Comparison of ENCODE assay signal across 29 mouse cellular contexts in the genomic region with DNA sequence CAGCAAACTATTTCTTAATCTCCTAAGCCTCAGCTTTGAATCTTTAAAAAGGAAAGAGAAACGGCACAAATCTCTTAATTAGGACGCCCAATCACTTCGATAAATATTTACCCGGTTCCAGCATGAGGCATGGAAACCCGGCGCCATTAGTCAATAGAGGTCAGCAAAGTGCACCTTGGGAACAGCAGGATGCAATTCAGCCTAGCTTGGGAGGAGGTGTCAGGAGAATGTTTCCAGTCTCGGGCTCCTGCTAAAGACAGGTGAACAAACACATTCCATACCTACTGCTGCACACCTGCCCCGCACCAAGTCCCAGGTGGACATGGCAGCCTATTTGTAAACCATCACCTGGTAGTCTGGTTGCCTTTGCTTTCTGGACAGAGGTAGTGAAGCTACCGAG. TPM values are rescaled to one million over a fixed set of nuclear protein-coding genes. Genes with fewer than 3 reads are reported as not detected.
DNase-seq lines count a peak whose midpoint lies in the region; TF ChIP-seq lines count a peak whose summit lies in the region.
"Had no signal": no experiment of that assay in that cellular context is flagged by ENCODE, and none has a peak within 500 bp of the region (broad histone marks: within the 10 kb centered on the region; RNA-seq: fewer than 3 reads in every experiment).

No protein-coding gene starts in this region.

- no peak overlapping the region for H3K27ac ChIP-seq in ES-Bruce4 (ENCODE audit: insufficient read depth, low read length)
- H3K27ac ChIP-seq in limb, embryonic 10.5 days = no peak overlapping the region
- H3K27ac ChIP-seq: embryonic facial prominence, embryonic 13.5 days; forebrain, embryonic 10.5 days; forebrain, embryonic 15.5 days; gastrocnemius, adult 2 months; kidney, embryonic 15.5 days; layer of hippocampus, adult 2 months; stomach, embryonic 15.5 days had no signal

- H3K27me3 ChIP-seq in ES-Bruce4 (ENCODE audit: control insufficient read depth, insufficient read depth, low read length, poor library complexity, severe bottlenecking) = no peaks in the 10 kb centered on the region
- H3K27me3 ChIP-seq in limb, embryonic 10.5 days (ENCODE audit: low read depth, poor library complexity, severe bottlenecking) = peaks cover 45% of the 10 kb centered on the region

- H3K4me3 ChIP-seq in ES-Bruce4 (ENCODE audit: low read depth, low read length) = no peak overlapping the region
- H3K4me3 ChIP-seq in limb, embryonic 10.5 days = no peak overlapping the region
- H3K4me3 ChIP-seq: embryonic facial prominence, embryonic 13.5 days; forebrain, embryonic 10.5 days; forebrain, embryonic 15.5 days; gastrocnemius, adult 2 months; heart, embryonic 12.5 days; kidney, embryonic 15.5 days; layer of hippocampus, adult 2 months; stomach, embryonic 15.5 days had no signal

- TF ChIP-seq CTCF in ES-Bruce4 (IDR thresholded peaks at IDR 0.05; ENCODE audit: low read depth, low read length) = peak; percentile 2

- DNase-seq in kidney, adult 11 months = peak; percentile 13
- no peak for DNase-seq in kidney, postnatal 4 days
- peak; percentile 62 for DNase-seq in embryo, embryonic 10.5 days (ENCODE audit: low spot score)
- DNase-seq in limb, embryonic 10.5 days (ENCODE audit: low spot score) = peak; percentile 61
- DNase-seq in cerebellum, adult 8-10 months = no peak
- no peak for DNase-seq in layer of hippocampus, adult 8-10 months (ENCODE audit: low spot score in 2 of 2)
- no peak for DNase-seq in thymus, postnatal 14 days
- DNase-seq: adrenal gland, postnatal 14 days; cerebellum, adult 11 months; cerebellum, adult 9-11 months; gastrocnemius, adult 2 months; gastrocnemius, postnatal 36 days; heart, adult 18-20 months; heart, postnatal 4 days; kidney, adult 18-20 months; kidney, postnatal 25 days; left cerebral cortex, postnatal 4 days; liver; right cerebral cortex, postnatal 25 days; thymus, postnatal 25 days had no signal

- 0 out of 2 replicates have a peak, but pooled peaks have one; percentile 51 for TF ChIP-seq EP300 in ES-Bruce4 (IDR thresholded peaks at IDR 0.05; ENCODE audit: insufficient read depth, low read depth, low read length)

- no peak overlapping the region for H3K9ac ChIP-seq in ES-Bruce4 (ENCODE audit: low read depth, poor library complexity, severe bottlenecking)
- H3K9ac ChIP-seq: embryonic facial prominence, embryonic 13.5 days; forebrain, embryonic 15.5 days; heart, embryonic 12.5 days; kidney, embryonic 15.5 days; stomach, embryonic 15.5 days had no signal

- WGBS in limb, embryonic 10.5 days = 22% methylated on average over 9 of the region's 9 CpGs

- H3K4me1 ChIP-seq in ES-Bruce4 (ENCODE audit: control insufficient read depth, insufficient read depth, low read length) = peaks cover 6% of the 10 kb centered on the region
- peaks cover 70% of the 10 kb centered on the region for H3K4me1 ChIP-seq in limb, embryonic 10.5 days

- H3K36me3 ChIP-seq in ES-Bruce4 (ENCODE audit: control insufficient read depth, insufficient read depth, low read length, poor library complexity, severe bottlenecking) = no peaks in the 10 kb centered on the region
- H3K36me3 ChIP-seq in limb, embryonic 10.5 days = no peaks in the 10 kb centered on the region
- H3K36me3 ChIP-seq: embryonic facial prominence, embryonic 13.5 days; forebrain, embryonic 10.5 days; forebrain, embryonic 15.5 days; G1E; heart, embryonic 12.5 days; kidney, embryonic 15.5 days; stomach, embryonic 15.5 days had no signal

- no peaks in the 10 kb centered on the region for H3K9me3 ChIP-seq in ES-Bruce4 (replicated peaks; ENCODE audit: control insufficient read depth, insufficient read depth, low read length, poor library complexity, severe bottlenecking)
- H3K9me3 ChIP-seq in limb, embryonic 10.5 days (replicated peaks) = no peaks in the 10 kb centered on the region
- H3K9me3 ChIP-seq: embryonic facial prominence, embryonic 13.5 days; forebrain, embryonic 10.5 days; forebrain, embryonic 15.5 days; heart, embryonic 12.5 days; kidney, embryonic 15.5 days; stomach, embryonic 15.5 days had no signal

- TF ChIP-seq POLR2A in ES-Bruce4 (IDR thresholded peaks at IDR 0.05; ENCODE audit: insufficient read depth, low read length) = no peak

RNA-seq across cellular contexts. Expression of a gene that starts 6.1 kb away (rescaled TPM):
- 122 and 146 TPM in 2 replicates for polyA plus RNA-seq in ES-Bruce4 (2011; ENCODE audit: insufficient read depth, insufficient read length, low read depth, missing spikeins)
- 53.4 and 55.7 TPM in 2 replicates for polyA plus RNA-seq in limb, embryonic 10.5 days (2016; fragmentation: Nextera tagmentation; extraction: Ambion mirVana)
- total RNA-seq in layer of hippocampus, adult 8-10 months (2022) = 10 to 100 TPM; 47.8 to 62.3 (median 56.9) TPM

Comparison
In these comparisons a context has a peak if more than half of its experiments do, and no peak if none do; other contexts are left out.
1. DNase-seq: peak in kidney, adult 11 months (single experiment), embryo, embryonic 10.5 days (single experiment) and limb, embryonic 10.5 days (single experiment); none in kidney, postnatal 4 days (0 of 2), cerebellum, adult 8-10 months (single experiment), layer of hippocampus, adult 8-10 months (0 of 2) and thymus, postnatal 14 days (single experiment).